Mouse (Mus musculus): ENCODE results near the gene Cacna1c.

Gene Cacna1c

DNA sequence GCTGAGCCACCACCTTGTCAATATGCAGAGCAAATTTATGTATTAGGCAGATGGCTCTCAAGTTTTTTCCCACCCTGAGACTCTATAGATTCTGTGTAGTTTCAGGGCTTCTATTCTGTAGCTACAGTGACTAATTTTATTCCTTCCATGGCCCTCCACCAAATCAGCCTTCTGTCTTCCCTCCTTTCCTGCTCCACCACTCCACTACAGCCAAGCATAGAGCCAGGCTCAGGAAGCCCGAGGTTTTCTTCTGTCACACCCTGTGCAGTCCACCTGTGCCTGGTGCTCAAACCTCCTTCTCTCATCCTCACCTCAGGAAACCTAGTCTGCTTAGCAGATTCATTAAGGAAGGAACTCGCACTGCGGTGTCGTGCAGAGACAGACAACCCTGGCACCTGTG lies 51.1 kb downstream of the Cacna1c start:
- CTCF ChIA-PET = no interaction called here

DNA sequence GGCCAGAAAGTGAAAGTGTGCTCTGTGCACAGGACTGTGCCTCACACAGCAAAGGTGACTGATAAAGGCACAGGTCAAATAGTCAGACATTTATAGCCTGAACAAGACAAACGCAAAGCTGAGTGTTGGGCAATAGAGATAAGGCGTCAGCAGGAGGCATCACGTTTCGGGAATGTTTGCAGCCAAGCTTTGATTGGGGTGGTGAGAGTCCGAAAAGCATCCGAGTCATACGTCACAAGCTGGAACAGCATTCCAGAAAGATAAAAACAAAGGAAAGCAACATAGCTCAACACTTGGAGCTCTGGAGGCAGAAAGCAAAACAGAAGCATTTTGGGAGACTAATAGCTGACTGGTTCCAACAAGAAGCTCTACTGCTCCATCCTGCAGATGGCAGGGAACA lies 56.7 kb downstream of the Cacna1c start:
- CTCF ChIA-PET = no interaction called here

DNA sequence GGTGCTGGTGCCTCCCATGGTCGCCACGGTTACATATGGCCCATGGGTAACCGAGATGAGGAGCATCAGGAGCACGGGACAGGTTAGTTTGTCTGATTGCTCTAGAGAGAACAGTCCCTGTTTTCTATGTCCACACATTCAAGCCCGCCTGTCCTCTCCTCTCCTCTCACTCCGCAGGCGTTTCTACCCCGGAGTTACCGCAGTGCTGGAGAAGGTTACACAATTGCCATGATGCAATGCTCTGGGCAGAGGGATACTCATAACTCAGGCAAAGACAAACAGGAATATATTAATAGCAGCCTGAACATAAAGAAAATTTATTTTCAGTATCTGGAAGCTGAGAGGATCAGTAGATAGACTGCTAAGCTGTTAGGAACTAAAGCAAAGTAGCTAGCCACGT lies 58.5 kb downstream of the Cacna1c start:
- CTCF ChIA-PET = no interaction called here

DNA sequence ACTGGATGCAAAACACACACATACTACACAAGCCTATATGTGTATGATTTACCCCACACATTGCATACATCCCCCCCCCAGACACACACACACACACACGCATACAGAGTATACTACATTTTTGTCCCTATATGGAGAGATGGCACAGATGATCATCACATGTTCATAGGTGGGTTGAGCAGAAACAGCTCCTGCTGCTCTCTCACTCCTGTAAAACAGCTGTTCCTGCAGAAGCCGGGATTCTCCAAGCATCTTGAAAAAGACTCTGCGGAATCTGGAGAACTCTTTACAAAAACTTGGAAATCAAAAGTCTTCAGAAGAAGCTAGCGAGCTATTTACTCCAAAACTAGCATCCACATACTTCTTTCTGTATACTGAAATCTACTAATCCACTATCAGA lies 63.4 kb downstream of the Cacna1c start:
- CTCF ChIA-PET = no interaction called here

DNA sequence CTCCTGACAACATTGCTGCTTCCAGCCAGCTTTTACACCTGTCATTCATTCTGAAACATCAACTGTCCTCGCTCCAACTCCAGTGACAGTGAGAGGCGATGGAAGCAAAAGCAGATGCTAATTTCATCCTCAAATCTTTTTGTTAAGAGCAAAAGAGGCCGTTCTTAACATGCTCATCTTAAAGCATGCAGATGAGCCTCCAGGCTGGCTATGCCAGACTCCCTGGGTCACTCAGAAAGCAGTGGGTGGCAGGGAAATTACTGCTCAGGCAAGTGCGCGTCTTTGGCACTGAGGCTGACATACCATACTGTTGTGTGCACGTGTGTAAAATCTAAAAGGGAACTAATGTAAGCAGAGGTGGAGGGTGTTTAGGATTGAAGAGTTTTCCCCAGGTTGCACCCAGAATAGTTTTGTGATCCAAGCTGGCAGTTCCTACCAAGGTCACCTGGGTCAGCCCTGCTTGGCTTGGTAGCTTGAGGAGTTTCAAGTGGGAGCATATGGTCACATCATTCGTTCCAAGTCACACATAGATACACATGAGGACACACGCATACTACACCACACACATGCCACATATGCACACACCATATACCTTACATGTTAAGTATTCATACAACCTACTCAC lies 64.0 kb downstream of the Cacna1c start:
- CTCF ChIA-PET = no interaction called here

DNA sequence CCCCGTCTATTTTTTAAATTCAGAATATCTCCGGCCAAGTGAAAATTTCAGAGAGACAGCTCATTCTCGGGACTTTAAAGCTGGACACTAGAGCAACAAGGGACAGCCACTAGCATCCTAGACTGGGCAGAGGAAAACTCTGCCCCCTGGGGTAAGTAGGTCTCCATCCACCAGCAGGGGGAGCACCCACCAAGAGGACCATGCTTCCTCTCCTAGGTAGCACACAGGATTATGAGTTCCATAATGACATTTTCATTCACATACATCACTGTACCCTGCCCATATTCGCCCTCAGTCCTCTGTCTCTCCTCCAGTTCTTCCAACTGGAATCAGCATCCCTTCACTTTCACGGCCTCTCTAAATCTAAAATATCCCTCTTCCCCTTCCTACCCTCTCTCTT lies 66.6 kb downstream of the Cacna1c start:
- CTCF ChIA-PET = no interaction called here

DNA sequence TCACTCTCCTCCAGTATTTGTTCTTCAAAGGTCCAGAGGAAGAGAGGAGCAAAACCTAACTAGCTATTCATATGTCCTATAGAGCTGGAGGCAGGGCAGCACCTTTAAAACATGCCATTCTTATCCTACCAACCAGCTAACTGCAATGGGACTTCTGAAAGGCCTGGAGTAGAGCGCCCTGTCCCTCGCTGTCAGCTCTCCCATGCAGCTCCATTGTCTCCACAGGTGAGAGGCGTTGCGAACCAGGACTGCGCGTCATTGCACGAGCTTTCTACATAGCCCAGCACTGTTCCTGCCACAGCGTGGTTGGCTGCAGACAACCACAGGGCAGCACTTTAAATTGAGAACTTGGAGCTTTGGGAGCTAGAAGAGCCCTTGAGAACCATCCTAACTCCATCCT lies 67.7 kb downstream of the Cacna1c start:
- CTCF ChIA-PET = no interaction called here

DNA sequence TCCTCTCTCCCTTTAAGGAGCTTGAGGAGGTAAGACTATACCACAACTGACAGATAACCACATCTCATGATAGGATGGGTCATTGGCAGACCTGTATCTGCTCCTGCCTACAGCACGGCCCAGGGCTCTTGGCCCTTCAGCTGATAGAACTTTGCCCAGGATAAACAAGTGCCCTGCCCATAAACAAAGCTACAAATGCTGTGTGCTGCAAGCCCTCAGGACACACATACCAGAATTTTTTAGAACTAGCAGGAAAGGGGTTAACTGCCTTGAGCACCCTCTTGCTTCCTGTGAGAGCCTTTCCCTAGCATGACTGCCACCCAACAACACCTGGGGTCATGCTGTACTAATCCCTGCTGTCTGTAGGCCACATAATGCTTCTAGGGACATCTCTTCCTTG lies 68.1 kb downstream of the Cacna1c start:
- CTCF ChIA-PET = no interaction called here

DNA sequence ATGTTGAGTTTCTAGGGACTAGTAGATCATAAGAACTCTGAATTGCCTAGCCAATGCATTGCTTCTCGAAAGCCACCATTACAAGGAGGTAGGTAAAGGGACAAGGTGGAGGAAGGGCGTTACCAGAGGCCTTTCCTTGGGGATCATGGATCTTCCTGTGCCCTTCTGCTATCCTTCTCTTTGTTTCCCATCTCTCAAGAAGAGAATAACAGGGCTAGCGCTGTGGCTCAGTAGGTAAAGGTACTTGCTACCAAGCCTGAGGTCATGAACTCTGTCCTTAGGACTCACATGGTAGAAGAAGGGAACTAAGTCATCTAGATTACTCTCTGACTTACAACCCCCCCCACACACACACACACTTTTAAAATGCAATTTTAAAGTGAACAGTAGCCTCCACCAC lies 69.2 kb downstream of the Cacna1c start:
- CTCF ChIA-PET = no interaction called here

DNA sequence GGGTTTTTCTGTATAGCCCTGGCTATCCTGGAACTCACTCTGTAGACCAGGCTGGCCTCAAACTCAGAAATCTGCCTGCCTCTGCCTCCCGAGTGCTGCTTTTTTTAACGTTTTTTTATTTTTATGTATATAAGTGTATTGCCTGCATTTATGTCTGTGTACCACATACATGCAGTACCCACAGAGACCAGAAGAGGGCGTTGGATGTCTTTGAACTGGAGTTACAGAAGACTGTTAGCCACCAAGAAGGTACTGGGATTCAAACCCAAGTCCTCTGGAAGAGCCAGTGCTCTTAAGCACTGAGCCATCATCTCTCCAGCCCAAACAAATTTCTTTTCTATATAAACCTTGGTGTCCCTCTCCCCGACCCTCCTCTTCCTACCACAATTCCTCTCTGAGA lies 77.8 kb downstream of the Cacna1c start:
- CTCF ChIA-PET = no interaction called here

DNA sequence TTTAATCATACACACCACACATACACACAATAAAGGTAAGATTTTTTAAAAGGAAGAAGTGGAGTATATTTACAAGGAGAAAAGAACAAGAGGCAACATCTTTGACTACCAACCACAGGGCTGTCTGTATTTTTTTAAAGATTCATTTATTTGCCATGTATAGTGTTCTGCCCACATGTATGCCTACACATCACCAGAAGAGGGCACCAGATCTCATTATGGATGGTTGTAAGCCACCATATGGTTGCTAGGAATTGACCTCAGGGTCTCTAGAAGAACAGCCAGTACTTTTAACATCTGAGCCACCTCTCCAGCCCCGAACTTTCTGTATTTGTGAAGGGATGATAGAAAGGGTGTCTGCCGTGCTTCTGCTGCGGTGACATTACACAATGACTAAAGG lies 79.9 kb downstream of the Cacna1c start:
- CTCF ChIA-PET = no interaction called here

DNA sequence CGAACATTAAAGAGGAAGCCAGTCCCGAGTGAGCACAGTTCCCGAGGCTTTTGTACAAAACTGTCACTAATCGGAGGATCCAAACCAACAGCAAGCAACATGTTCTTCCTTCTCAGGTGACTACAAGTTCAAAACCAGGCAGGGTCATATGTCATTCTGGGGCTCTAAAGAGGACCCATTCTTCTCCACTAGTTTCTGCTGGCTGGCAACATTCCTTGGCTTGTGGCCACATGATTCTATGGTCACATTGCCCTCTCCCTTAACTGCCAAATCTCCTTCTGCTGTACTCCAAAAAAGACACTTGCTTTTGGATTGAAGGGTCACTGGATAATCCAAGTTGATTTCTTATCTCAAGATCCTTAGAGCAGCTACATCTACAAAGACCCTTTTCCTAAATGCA lies 82.9 kb downstream of the Cacna1c start:
- CTCF ChIA-PET = no interaction called here

DNA sequence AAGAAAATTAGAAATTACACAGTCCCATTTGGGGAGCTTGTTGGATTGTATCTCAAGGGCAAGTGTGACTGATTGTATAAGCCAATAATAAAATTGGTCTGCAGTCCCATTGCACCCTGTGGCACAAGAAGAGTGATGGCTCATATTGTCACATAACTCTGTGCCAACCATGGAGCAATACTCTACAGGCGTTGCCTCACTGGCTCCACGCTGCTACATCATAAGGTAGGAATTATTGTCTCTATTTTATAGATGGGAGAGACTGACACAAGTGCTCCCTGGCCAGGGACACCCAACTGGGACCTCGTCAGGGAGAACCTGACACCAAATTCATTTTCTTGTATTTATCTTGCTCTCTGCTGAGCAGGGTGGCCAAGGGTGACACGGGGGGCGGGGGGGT lies 85.8 kb downstream of the Cacna1c start:
- CTCF ChIA-PET = no interaction called here

DNA sequence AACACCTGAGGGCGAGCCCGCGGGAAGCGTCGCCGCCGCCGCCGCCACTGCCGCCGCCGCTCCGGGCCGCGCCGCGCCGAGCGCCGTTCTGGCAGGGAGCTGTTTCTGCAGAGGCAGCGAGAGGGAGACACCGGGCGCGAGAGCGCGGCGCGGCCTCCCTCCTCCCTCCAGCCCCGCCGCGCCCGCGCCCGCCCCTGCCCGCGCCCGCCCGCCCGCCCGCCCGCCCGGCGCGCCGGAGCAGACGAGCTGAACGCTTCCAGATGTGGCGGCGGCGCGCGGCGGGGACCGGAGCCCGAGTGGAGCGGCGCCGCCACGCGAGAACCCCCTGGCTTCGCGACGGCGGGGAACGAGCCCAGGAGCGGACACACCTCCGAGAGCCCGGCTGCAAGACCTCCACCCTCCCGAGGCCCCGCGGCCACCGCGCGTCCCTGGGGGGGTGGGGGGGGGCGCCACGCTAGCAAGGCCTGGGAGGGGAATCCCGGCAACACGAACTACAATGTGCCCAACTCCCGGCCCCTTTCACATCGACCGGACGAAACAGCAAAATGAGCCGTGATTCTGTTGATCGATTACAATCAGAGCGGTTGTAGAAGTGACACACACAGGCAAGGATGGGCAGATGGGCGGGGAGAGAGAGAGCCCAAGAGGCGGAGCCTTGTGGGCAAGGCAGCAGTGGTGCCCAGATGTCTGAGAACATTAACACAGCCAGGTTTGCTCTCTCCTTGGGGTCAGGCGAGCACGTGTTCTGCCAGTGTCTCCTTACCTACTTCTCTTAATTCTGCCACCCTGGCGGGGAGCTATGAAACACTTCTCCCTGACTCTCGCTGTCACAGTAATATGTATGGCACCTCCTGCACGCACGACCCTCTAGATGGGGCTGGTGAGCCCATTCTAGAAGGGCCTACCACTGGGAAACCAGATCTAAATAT lies 87.5 kb downstream of the Cacna1c start:
- CTCF ChIA-PET = no interaction called here

DNA sequence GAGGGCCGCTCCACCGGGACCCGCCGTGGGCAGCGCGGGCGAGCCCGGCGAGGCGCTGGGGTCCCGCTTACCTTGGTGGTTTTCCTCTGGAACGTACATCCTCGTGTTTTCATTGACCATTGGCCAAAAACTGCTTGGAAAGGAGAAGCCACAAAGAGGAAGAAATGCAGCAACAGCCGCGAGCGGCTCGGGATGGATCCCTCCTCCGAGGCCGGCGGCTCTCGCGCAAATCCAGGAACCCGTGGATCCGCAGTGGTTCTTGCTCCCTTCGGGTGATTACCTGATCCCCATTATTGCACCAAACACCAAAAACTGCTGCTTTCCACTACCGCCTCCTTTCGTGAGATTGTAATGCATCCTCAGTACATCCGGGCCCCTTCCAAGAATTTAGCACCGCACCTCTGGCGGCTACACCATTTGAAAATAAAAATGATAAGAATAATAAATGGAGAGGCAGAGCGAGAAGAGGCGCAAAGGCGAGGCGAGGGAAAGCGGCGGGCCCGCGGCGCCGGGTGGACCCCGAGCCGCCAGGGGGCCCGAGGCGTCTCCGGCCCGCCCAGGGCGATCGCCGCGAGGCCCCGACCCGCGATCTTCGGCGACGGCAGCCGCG lies 88.3 kb downstream of the Cacna1c start:
- CTCF ChIA-PET = no interaction called here

DNA sequence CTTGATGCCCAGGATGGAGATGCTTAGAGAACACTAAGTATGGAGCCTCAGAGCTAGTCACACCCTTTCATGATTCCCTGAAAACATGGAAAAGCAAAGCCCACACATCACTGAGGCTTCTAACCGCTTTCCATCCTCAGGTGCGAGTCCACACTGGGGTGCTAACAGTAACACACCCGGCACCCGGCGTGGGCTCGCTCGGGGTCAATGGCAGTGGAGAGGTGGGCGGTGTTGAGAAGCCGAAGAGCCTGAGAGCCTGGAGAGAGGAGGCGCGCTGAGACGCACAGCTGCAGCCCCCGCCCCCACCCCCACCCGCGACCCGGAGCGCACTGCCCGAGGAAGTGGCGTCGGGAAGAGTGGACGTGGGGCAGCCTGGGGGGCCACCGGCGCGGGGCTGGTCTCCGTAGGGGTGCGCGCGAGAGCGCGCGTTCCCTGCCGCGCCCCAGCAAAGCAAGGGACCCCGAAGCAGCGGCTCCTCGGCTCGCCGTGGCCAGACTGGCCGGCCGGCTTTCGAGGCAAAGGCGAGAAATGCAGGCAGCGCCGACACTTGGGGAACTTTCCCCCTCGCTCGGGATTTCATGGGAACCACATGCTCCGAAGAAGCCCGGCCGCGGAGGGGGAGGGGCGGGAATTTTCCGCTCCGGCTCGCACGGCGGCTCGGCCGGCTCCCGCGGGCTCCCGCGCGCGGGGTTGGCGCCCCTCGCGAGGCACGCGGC lies 88.9 kb downstream of the Cacna1c start:
- CTCF ChIA-PET = interaction anchor here (0.7 kb wide), 1 partner anchor 480 kb away, joined by 3 read pairs; no protein-coding TSS in a partner anchor

DNA sequence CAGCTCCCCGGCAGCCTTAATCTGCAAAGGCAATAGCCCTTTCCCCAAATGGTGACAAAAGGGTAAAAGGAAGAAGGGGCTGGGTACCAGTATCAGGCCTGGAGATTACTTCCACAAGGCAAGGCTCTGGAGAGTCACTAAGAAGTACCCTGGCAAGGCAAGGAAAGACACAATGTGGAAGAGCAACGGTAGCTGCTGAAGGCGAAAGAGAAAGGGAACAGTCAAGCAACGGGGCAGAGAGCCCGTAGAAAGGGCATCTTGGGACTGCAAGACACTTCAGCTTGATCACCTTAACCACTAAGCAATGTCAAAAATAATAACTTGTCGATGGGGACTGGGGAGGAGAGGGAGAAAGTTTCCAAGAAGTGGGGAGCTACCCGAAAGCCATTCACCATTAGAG lies 89.5 kb downstream of the Cacna1c start:
- CTCF ChIA-PET = interaction anchor here (0.7 kb wide), 1 partner anchor 480 kb away, joined by 3 read pairs; no protein-coding TSS in a partner anchor

DNA sequence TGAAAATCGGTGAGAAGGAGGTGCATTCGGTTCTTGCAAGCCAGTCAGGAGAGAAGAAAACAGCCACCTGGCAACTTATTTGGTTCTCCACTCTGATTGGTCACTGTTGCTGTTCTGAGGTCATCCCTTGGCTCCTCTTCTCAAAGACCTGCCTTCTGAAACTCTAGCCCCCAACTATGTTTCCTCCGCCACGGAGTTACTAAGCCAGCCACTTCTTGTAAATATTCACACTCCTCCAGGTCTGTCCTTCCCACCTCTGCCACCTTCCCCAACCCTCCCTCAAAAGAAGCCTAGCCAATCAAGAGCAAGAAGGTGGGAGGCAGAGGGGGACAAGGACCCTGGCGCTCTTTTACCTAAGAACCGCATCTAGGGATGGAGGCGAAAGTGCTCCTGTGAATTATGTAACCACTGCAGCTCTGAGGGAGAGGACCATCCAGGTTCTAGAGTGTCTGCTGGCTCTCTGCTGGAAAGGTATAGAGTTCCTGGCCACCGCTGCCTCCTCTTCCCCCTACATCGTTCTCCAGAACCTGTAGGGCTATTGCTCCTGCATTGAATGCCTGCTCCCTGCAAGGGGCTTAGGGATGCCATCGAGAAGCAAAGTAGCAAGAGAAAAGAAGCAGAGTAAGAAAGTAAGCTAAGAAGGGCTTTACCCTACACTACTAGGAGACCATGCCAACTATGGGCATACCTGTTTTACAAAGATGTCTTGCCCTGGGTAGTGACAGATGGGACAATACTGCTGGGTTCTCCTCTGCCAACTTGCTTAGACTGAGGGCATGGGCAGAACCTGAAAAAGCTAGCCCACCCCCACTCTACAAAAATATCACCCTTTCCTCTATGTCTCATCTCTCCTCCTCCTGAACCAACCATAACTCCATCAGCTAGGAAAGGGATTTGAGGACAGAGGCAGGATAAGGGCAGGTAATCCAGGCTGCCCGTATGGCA lies 90.3 kb downstream of the Cacna1c start:
- CTCF ChIA-PET = no interaction called here

DNA sequence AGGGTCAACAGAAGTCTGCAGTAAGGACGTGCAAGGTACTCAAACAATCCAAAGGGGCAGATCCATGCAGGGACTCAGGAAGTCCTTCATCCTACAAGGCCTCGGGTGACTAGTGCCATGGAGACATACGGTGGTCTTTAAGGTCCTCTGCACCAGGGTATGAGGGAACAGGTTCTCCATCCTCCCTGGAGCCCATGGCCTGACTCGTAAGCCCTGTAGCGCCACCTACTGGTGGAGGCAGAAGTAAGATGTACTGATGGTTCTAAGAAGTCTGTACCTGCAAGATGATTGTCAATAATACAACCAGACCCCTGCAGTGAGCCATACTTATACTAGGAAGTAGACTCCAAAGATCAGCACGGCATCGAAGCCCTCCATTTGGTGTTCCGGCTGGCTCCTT lies 92.0 kb downstream of the Cacna1c start:
- CTCF ChIA-PET = no interaction called here

DNA sequence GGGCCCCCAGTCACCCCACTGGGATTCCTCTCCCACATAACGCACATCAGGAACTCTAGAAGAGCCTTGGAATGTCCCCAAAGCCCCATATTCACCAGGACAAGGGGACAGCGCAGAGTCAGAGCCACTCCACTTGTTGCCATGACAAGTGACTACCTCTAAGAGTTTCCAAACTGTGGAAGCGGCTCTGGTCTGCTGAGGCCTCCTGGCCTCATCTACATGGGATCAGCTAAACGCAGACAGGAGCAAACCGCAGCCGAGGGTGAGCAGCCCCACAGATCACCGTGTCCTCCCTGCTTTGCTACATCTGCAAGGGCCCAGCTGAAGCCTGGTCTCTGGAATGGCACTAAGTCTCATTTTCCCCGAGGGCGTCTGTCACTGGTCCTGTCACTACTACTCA lies 93.3 kb downstream of the Cacna1c start:
- CTCF ChIA-PET = no interaction called here

DNA sequence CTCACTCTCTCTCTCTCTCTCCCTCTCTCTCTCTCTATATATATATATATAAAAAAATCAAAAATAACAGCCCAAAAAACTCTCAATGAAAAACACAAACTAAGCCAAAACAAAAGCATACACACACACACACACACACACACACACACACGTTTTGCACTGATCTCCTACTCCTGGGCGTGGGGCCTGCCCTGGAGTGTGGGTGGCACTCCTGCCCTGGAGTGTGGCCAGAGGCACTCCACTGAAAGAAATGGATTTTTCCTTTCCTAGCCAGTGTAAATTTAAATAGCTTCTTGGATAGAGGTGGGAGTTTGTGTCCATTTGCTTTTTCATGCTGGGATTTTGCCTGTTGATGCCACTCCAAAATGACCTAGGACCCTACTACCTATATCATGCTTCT lies 96.9 kb downstream of the Cacna1c start:
- CTCF ChIA-PET = no interaction called here
